Mouse (Mus musculus) limb, embryonic 11.5 days (tissue): Measurements from ENCODE around the gene Il23r. TPM values are rescaled to one million over a fixed set of nuclear protein-coding genes. Genes with fewer than 3 reads are reported as not detected.

ENCODE experiments used
- ATAC-seq: fragments of 200-750 bp; cut with Nextera tagmentation; 2 replicates; pipeline ENCODE4 v1.8.0; 2017; ENCODE audit warnings: low read depth; ENCODE audit not compliant: insufficient number of reproducible peaks, low FRiP score, low TSS enrichment
- DNase-seq: peaks from one replicate; pipeline ENCODE4 v3.0.0-alpha.2; 2015; ENCODE audit warnings: low spot score
- H3K27ac ChIP-seq: fragments of 300-500 bp; sonication (generic); replicated peaks from 2 replicates; pipeline ENCODE4 v1.5.1; 2014; ENCODE audit warnings: low read depth, mild to moderate bottlenecking, low read length
- H3K27me3 ChIP-seq: fragments of 300-500 bp; sonication (generic); 2 replicates; pipeline ENCODE4 v1.6.1; 2014; ENCODE audit warnings: mild to moderate bottlenecking, low read length, mixed read lengths; ENCODE audit not compliant: control insufficient read depth, insufficient read depth
- H3K36me3 ChIP-seq: fragments of 300-500 bp; sonication (generic); 2 replicates; pipeline ENCODE4 v1.6.1; 2014; ENCODE audit warnings: mild to moderate bottlenecking, low read length, moderate library complexity, mixed read lengths; ENCODE audit not compliant: control insufficient read depth, insufficient read depth
- H3K4me1 ChIP-seq: fragments of 300-500 bp; sonication (generic); 2 replicates; pipeline ENCODE4 v1.6.1; 2014; ENCODE audit warnings: low read length, mixed read lengths; ENCODE audit not compliant: control insufficient read depth, insufficient read depth
- H3K4me2 ChIP-seq: fragments of 300-500 bp; sonication (generic); 2 replicates; pipeline ENCODE4 v1.6.1; 2014; ENCODE audit warnings: low read depth, mild to moderate bottlenecking, moderate library complexity; ENCODE audit not compliant: severe bottlenecking
- H3K4me3 ChIP-seq: fragments of 300-500 bp; sonication (generic); 2 replicates; pipeline ENCODE4 v1.5.1; 2014; ENCODE audit warnings: low read depth, low read length
- H3K9ac ChIP-seq: fragments of 300-500 bp; sonication (generic); 2 replicates; pipeline ENCODE4 v1.6.1; 2014; ENCODE audit warnings: mild to moderate bottlenecking, low read length
- H3K9me3 ChIP-seq: fragments of 300-500 bp; sonication (generic); 2 replicates; pipeline ENCODE4 v1.6.1; 2016; ENCODE audit warnings: low read length; ENCODE audit not compliant: control insufficient read depth
- WGBS: fragments of 180-500 bp; shearing (Covaris S2); extraction: QIAGEN DNeasy Blood & Tissue Kit; methylation state at CpG from one replicate; pipeline ENCODE4 v1.1.7; 2014; 5-methylcytosine and 5-hydroxymethylcytosine counted together
- polyA plus RNA-seq: library from polyadenylated mRNA; unstranded; fragments of >200 nt; fragmentation: Nextera tagmentation; extraction: Ambion mirVana; gene quantifications from 2 replicates; pipeline ENCODE4 v1.2.1, GENCODE M21; 2014

The Il23r gene
- polyA plus RNA-seq, 1 experiment from 2014 or later: not detected

GRCm38 (mm10) chr6:67413378-67413777 lies 78.3 kb downstream of the Il23r start:
- 79% methylated on average over 2 of the region's 2 CpGs for WGBS
- H3K36me3 ChIP-seq: no peaks in the 10 kb centered on the region
- no peaks in the 10 kb centered on the region for H3K9me3 ChIP-seq
- H3K27ac ChIP-seq: no peak overlapping the region
- H3K4me3 ChIP-seq: no peak overlapping the region
- H3K4me2 ChIP-seq: no peak overlapping the region
- no peaks in the 10 kb centered on the region for H3K4me1 ChIP-seq
- no peaks in the 10 kb centered on the region for H3K27me3 ChIP-seq
- ATAC-seq: no peak
- DNase-seq: no peak
- no peak overlapping the region for H3K9ac ChIP-seq

DNA sequence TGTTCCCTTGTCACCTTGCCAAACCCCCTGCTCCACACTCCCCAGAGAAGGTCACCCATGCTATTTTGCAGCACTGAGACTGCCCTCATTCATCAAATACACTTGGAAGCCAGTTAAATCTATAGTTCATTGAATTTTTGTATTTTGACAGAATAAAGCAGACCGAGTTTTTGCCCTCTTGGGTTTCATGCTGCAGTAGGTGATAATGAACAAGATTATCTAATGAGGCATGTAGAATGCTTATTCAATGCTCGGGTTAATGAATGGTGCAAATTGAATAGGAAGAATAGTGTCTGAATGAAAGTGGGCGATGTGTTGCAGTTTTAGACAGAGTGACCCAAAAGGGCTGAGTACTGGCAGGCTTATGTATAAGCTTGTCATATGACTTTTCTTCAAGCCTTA lies 86.4 kb downstream of the Il23r start:
- Histone ChIP-seq H3K4me1 (no peaks in the 10 kb centered on the region), H3K27me3 (no peaks in the 10 kb centered on the region), H3K4me3 (no peak overlapping the region), H3K9ac (no peak overlapping the region), H3K4me2 (no peak overlapping the region), H3K27ac (no peak overlapping the region), H3K36me3 (no peaks in the 10 kb centered on the region), H3K9me3 (no peaks in the 10 kb centered on the region)
- ATAC-seq (no peak), DNase-seq (no peak)
- 87% methylated on average over 3 of the region's 3 CpGs for WGBS

GRCm38 (mm10) chr6:67399551-67399950 lies 92.1 kb downstream of the Il23r start:
- Histone ChIP-seq H3K36me3 (no peaks in the 10 kb centered on the region), H3K9ac (no peak overlapping the region), H3K9me3 (no peaks in the 10 kb centered on the region), H3K4me2 (no peak overlapping the region), H3K27me3 (no peaks in the 10 kb centered on the region), H3K4me3 (no peak overlapping the region), H3K4me1 (no peaks in the 10 kb centered on the region), H3K27ac (no peak overlapping the region)
- WGBS: 82% methylated on average over 5 of the region's 5 CpGs
- DNase-seq (no peak), ATAC-seq (no peak)

- Histone ChIP-seq H3K36me3 (no peaks in the 10 kb centered on the region), H3K27me3 (0 out of 2 replicates have a peak, but pooled peaks cover 5% of the 10 kb centered on the region), H3K9ac (no peak within 1 kb of the TSS; the same call in 1 of the 2 replicates), H3K4me1 (no peaks in the 10 kb centered on the region), H3K9me3 (no peaks in the 10 kb centered on the region), H3K27ac (no peak within 1 kb of the TSS), H3K4me2 (peak within 1 kb of the TSS; percentile 51), H3K4me3 (peak within 1 kb of the TSS; percentile 15; the same call in 1 of the 2 replicates)
- 3% methylated on average over 26 of the region's 26 CpGs for WGBS
- no peak; the same call in 1 of the 2 replicates for ATAC-seq
- peak; percentile 34 for DNase-seq
These were observed 115.7 kb downstream of the Il23r start, which contains the start of gene Il12rb2 for GRCm38 (mm10) chr6:67375982-67376391. Il12rb2 (minus strand) TSS chr6:67376188.

Other genes starting within 250 kb of the Il23r start
- not detected in 2 replicates for gene Il12rb2, start 115.7 kb downstream of the Il23r start, polyA plus RNA-seq
- gene Tacstd2, start 43.9 kb upstream of the Il23r start, polyA plus RNA-seq: 11.6 and 12.4 TPM in 2 replicates